Mouse (Mus musculus): Measurements from ENCODE around the gene Ttc38.
A peak's percentile ranks its signal among the peaks of the same experiment; 100 is the strongest.

The Ttc38 gene

GRCm38 (mm10) chr15:85831954-85832590 lies at the start of gene Ttc38:
Ttc38 (plus strand) TSS chr15:85832306.
- peak; percentile 75 for DNase-seq

DNA sequence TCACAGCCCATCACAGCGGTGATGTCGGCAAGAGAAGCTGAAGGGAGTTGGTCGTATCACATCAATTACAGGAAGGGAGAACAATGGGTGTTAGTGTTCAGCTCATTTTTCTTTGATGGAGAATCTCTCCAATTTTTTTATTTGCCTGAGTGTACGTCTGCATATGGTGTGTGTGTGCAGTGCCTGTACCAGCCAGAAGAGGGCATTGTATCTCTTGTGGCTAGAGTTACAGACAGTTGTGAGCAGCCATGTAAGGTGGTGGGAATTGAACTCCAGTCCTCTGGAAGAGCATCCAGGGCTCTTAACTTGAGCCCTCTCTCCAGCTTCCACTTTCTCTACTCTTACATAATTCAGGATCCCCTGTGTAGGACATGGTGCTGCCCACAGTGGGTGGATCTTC lies 49.0 kb upstream of the Ttc38 start:
- no peak for DNase-seq

DNA sequence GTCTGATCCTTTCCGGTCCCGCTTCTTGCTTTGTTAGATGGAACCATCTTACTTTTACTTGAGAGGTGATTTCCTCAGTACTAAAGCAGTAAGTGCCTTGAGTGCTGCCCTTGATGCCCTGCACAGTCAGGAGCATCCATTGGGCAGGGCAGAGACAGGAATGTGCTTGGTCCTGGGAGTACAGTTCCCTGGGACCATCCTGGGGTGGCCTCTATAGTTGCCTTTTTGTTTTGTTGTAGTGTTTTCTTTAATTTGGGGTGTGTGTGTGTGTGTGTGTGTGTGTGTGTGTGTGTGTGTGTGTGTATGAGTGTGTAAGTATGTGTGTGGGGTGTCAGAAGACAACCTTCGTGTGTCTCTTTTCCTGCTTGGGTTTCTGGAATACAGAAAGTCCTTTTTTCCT lies 47.8 kb upstream of the Ttc38 start:
- no peak for DNase-seq

GRCm38 (mm10) chr15:85786711-85787110 lies 45.4 kb upstream of the Ttc38 start:
- DNase-seq, result no peak

DNA sequence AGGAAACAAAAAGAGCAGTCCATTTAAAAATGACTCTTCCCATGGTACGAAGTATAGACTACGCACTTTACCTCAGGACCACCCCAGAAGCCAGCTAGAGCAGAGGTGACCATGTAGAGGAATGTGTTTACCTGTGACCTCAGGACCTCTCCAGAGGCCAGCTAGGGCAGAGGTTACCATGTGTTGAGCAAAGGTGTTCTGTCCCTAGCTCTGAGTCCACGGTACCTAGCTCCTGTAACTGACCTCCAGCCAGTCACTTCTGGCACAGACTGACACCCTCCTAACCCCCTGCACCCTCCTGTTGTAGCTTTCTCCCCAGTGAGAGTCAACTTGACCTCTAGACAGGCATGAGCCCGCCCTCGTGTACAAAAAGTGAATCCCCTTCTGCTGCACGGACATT lies 44.6 kb upstream of the Ttc38 start:
- DNase-seq, result no peak

DNA sequence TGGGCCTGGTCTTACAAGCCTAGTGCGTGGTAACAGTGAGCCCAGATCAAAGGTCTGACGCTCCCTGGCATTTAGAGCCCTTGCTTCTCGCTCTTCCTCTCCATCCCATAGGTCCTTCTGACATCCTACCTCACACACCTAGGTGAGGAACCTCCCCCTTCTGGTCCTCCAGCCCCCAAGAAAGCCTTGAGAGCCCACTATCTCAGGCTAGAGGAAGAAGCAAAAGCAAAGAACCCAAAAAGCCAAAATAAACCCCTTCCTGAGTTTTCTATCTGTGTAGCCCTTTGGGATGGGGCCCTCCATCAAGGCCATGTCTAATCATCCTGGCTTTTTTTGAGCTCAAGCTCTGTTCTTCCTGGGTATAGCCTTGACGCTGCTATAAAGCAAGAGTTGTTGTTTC lies 44.1 kb upstream of the Ttc38 start:
- no peak for DNase-seq

- DNase-seq, result no peak
Observed at GRCm38 (mm10) chr15:85788633-85789032, 43.5 kb upstream of the Ttc38 start.

GRCm38 (mm10) chr15:85791449-85791848 lies 40.7 kb upstream of the Ttc38 start:
- no peak for DNase-seq

- peak; percentile 57 for DNase-seq
Observed at GRCm38 (mm10) chr15:85792819-85793218, 39.3 kb upstream of the Ttc38 start.

DNA sequence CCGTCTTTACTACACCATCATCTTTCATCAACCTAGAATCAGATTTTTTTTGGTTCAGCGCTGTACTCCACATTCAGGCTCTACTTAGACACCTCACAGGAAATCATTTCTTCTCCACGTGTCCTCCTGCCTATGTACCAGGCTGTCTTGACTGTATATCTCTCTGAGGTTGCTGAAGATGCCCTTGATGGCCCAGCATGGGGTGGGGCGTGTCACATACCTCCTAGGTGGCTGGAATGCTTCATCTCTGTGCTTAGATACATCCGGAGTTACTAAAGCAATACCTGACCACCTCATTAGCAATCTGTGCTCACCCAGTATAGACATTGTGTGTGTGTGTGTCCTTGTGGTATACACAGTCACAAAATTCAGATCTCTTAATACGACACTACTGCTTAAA lies 36.6 kb upstream of the Ttc38 start:
- no peak for DNase-seq

DNA sequence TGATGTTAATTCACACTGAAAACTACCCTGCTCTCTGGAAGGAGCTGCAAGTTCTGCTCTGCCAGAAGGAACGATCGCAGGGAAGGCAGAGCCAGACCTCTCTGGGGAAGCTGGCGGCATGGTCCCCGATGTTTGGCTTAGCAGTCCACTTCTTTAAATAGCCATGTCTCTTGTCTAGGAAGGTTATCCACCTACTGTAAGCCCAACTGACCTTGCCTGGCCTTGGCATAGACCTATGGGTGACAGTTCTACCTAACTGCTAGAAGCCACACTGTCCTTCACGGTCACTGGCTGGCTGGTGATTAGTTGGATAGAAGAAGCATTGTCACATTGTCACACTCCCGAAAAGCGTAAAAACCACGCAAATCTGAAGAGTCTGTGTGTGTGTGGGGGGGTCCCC lies 33.4 kb upstream of the Ttc38 start:
- no peak for DNase-seq

GRCm38 (mm10) chr15:85802931-85803330 lies 29.2 kb upstream of the Ttc38 start:
- no peak for DNase-seq

DNA sequence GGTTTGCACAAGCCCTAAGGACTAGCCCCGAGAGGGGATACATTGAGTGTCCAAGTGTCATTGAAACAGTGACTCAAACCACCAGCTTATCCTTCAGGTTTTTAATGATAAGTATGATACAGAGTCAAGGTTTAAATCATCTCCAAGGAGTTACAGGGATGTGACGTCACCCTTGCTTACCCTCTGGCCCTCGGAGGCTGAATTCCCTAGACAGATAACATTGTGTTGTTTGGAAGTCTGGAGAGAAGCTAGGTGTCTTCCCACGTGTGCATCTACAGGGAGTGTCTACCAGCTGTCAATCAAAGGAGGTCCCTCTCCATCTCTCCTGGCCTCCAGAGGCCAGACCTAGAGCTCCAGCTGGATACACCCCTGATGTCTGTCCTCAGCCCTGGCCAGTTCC lies 25.2 kb upstream of the Ttc38 start:
- no peak for DNase-seq

DNA sequence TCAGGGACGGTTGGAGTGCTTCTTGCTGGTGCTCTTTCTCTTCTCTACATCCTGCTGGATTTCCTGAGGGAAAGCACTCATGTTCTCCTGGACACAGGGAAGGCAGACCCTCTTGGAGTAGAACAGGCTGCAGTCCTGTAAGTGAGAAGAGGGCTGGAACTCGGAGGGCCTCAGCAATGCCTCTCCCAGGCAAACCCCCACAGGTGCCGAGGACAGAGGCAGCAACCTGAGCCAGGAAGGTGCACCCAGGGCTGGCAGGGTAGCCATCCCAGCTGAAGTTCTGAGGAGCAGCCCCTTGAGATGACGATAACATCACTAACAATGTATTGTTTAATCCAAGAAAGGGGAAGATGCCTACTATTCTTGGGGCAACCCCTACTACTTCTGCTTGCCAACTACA lies 24.7 kb upstream of the Ttc38 start:
- no peak for DNase-seq

DNA sequence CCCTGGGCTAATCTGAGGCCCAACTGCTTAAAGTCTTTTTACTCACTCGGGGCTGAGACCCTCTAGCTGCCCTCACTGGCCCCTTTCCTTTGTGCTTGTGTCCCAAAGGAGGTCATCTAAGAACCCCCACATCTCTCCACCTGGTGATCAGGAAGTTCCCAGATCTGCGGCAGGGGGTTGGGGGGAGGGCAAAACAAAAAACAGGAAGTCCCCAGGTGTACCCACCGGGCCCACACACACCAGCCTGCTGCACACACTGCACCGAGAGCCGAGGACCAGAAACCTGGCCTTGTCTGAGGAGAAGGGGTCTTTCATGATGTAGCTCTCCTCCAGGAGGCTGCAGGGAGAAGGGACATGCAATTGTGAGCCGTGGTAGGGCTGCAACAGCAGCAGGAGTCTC lies 24.1 kb upstream of the Ttc38 start:
- no peak for DNase-seq

DNA sequence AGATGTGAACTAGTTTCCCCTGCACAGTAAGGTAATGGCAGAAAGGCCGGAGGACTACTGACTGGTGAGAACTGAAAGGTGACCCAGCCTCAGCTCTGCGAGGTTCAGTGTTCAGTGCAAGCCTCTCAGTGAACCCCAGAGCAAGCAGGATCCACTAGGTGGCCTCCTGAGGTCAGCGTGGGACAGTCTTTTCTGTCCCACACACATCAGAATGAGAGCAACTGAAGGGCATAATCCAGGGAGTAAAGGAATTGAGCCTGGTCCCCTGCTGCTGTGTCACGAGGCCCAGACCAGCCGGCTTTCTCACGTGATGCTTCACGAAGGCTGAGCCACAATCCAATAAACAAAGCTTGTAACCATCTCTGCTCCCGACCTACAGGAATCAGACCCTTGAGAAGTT lies 23.7 kb upstream of the Ttc38 start:
- DNase-seq, result no peak

DNA sequence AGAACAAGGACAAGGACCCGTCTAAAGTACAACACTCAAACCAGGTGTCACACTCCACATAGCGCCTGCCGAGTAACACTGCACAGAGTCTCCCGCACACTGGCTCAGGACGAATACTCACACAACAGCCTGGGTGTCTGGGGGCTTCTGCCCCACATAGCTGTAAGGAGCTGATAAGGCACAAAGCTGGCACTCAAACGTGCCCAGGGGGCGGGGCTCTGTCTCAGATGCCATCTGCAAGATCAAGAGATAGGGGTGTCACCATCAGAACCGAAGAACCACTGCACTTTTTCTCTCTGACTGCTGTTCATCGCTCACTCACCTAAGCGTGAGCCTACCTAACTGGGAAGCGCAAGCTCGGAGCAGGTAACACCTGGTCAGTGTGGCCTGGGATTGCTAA lies 23.0 kb upstream of the Ttc38 start:
- no peak for DNase-seq

- DNase-seq, result no peak
Observed at GRCm38 (mm10) chr15:85810462-85810805, 21.7 kb upstream of the Ttc38 start.

DNA sequence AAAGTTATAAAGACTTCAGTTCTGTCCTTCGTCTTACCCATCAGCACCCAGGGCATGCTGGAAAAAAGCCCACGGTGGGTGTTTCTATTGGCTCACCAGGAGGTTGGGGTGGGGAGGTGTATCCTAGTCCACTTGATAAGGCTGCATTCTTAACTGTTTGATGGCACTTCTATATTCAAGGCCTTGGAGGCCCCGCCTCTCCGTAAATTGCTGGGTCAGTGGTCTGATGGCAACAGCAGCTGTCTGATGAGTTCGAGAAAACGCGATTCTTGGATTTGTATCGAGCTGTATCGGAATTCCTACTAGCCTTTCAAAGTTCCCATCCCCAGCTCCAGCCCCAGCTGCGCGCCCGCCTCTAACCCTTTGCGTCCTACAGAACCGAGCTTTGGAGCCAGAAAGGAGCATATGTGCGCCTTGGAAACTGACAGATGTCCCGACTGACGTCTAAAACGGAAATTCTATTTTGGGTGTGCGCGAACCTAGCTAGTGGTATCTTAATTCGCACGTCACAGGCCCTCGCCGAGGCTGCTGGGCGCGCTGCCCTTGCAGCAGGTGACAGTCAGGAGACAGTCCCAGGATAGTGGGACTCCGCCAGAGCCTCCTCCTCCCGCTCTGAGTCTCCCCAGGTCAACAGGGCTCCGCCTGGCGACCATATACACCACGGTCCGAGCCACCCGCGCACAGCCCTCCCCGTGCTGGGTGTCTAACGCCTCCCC lies 21.1 kb upstream of the Ttc38 start:
- DNase-seq, result peak; percentile 63

DNA sequence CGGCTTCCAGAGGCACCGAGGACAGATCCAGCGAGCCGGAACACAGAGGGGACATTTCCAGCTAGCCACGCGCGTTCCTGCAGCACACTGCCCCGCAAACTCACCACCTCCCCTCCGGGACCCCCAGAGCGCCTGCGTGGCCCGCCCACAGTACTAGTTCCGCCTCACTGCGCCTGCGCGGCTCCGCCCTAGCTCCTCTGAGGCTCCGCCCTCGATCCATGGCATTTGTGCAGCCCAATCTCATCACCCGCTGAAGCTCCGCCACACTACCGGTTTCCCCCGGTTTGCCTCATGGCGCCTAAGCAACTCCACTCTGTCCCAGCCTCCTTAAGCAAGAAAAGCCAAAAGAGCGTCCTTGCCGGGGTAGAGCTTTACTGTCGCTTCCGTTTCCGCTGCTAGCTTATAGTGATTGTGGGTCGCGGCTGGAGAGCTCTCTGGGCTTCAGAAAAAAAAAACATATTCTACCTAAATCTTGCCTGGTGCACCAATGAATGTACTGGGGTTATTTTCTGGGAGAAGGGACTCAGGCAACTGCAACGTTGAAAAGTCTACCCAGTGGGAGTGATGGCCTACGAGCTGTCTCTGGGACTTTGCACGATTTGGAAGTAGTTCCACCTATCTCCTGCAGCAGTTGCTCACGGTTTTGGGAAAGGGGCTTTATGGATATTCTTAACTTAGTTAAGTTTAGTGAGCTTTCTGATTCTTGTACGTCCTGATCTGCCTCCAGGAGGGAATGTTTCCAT lies 20.4 kb upstream of the Ttc38 start, which contains the start of gene Cdpf1:
Cdpf1 (minus strand) TSS at position 163 of the 743 bp plus-strand sequence.
- DNase-seq, result peak; percentile 100

DNA sequence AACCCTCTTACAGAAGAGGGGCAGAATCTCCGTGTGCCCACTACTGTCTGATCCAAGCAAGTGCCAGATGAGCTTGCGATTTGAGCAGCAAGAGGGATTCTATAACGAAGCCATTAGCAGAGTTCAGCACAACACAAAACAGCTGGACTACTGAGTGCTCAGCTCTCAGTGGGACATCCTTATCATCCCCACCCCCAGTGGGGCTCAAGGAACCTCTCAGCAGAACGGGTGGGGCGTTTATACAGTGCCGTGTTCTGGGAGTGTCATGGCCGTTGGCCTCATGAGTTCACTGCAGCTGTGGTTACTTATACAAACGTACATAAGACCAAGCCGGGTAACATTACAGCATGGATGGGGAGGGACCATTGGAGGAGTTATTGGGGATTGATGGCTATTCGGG lies 18.7 kb upstream of the Ttc38 start:
- DNase-seq, result no peak

DNA sequence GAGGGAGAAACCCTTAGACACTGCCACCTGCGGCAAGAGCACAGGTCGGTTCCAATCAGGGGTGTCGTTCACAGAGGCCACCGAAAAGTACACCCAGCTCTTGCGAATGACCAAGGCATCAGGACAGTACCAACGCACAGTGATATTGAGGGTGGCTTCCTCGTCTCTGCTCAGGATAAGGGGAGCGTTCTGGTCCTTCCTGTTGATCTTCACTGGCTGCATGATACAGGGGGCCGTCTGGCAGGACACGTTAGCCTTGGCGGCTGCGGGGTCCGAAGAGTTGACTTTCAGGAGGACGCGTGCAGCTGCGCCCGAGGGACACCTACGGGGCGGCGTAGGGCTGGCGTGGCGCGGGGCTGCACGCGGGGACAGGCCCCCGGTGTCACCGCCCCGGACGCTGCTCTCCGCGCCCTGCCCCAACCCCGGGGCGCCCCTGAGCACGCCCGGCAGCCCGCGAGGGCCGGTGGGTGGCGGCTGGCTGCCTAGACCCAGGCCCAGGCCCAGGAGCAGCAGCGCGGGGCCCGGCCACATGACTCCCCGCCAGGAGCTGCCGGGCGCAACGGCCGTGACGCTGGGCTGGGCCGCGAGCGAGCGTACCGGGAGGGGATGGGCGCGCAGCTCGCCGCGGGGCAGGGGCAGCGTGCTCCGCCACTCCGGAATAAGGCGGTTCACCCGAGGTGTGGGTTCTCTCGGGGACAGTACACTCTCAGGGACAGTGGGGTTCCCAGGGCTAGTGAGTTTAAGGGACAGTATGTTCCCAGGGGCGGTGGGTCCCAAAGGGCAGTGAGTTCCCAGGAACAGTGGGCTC lies 10.7 kb upstream of the Ttc38 start, which contains the start of gene Pkdrej:
Pkdrej (minus strand) TSS at position 532 of the 808 bp plus-strand sequence.
- peak; percentile 33 for DNase-seq

- DNase-seq, result no peak
Observed at GRCm38 (mm10) chr15:85822011-85822359, 10.1 kb upstream of the Ttc38 start.

All from right cerebral cortex, postnatal 14 days (tissue).